Mouse (Mus musculus): ENCODE data around the gene Gpr137.

GRCm38 (mm10) chr19:6933102-6933435 is 9.2 kb downstream of the Gpr137 start:
- TF ChIP-seq CTCF (IDR thresholded peaks at IDR 0.05; ENCODE audit: extremely low read depth, insufficient read length, insufficient replicate concordance, low read depth, low read length), result no peak
- no peak for TF ChIP-seq POLR2A (IDR thresholded peaks at IDR 0.05; ENCODE audit: low read depth, low read length)
